Mouse (Mus musculus): ENCODE data around the gene Tmem14c. TPM values are rescaled to one million over a fixed set of nuclear protein-coding genes. Genes with fewer than 3 reads are reported as not detected.

Gene Tmem14c
- 155 and 171 TPM in 2 replicates for polyA plus RNA-seq (2012)

GRCm38 (mm10) chr13:41015829-41016634 is at the start of gene Tmem14c:
Gene Tmem14c, plus strand, starts transcription at chr13:41016292.

GRCm38 (mm10) chr13:41000926-41001639 is 15.0 kb upstream of the Tmem14c start, which contains the start of gene Pak1ip1:
Gene Pak1ip1, plus strand, starts transcription at chr13:41001023.

Other genes starting within 250 kb of the Tmem14c start
- 4.8 and 9.0 TPM in 2 replicates for gene Gcnt2, start 156.5 kb upstream of the Tmem14c start, polyA plus RNA-seq (2012)
- gene Pak1ip1, start 15.3 kb upstream of the Tmem14c start, polyA plus RNA-seq (2012) = 24.6 and 29.7 TPM in 2 replicates
- gene Mak, start 63.4 kb downstream of the Tmem14c start, polyA plus RNA-seq (2012) = 0.01 TPM in 1 of 2 replicates, not detected in the other
- gene Gcm2, start 94.7 kb downstream of the Tmem14c start, polyA plus RNA-seq (2012) = not detected in 2 replicates
- gene Sycp2l, start 98.0 kb downstream of the Tmem14c start, polyA plus RNA-seq (2012) = not detected in 2 replicates
- 0.01 and 0.05 TPM in 2 replicates for gene Elovl2, start 204.1 kb downstream of the Tmem14c start, polyA plus RNA-seq (2012)
- gene Smim13, start 233.6 kb downstream of the Tmem14c start, polyA plus RNA-seq (2012) = 1.5 and 1.9 TPM in 2 replicates

Measured in megakaryocyte-erythroid progenitor cell, adult 5 weeks (primary cell).